Mouse (Mus musculus) cortical plate, adult 2 months (tissue): ENCODE results near the gene Dqx1.

Experiments
- CTCF ChIP-seq: fragments of 200-500 bp; IDR thresholded peaks from 2 replicates; pipeline ENCODE4 v1.5.1; 2011; ENCODE audit warnings: mild to moderate bottlenecking, control low read depth, low read length; ENCODE audit not compliant: insufficient read depth; ENCODE audit errors: extremely low read depth
- POLR2A ChIP-seq: fragments of 200-500 bp; IDR thresholded peaks from 2 replicates; pipeline ENCODE4 v1.6.1; 2011; ENCODE audit warnings: mild to moderate bottlenecking, low read length, control low read depth; ENCODE audit not compliant: insufficient read depth; ENCODE audit errors: extremely low read depth

GRCm38 (mm10) chr6:83074979-83075378, 17.3 kb downstream of the Dqx1 start:
- TF ChIP-seq POLR2A (no peak), CTCF (no peak)
